Mouse (Mus musculus) heart, adult 2 months (tissue): Measurements from ENCODE around the gene Acad11.

ENCODE experiments used
- CTCF ChIP-seq: fragments of 200-600 bp; IDR thresholded peaks from 2 replicates; pipeline ENCODE4 v1.8.1; 2022; ENCODE audit warnings: antibody characterized with exemption, mild to moderate bottlenecking, moderate library complexity
- EP300 ChIP-seq: fragments of 200-500 bp; IDR thresholded peaks from 2 replicates; pipeline ENCODE4 v1.6.1; 2011; ENCODE audit warnings: low read depth, low read length, control low read depth; ENCODE audit not compliant: insufficient read depth
- POLR2A ChIP-seq: fragments of 200-500 bp; IDR thresholded peaks from 2 replicates; pipeline ENCODE4 v1.6.1; 2011; ENCODE audit warnings: mild to moderate bottlenecking, low read depth, low read length, control low read depth; ENCODE audit not compliant: insufficient read depth

- TF ChIP-seq CTCF (no peak), POLR2A (no peak), EP300 (no peak)
Measured at GRCm38 (mm10) chr9:104039031-104039695, 24.0 kb upstream of the Acad11 start.
